Mouse (Mus musculus): ENCODE measurements at regions not wholly inside any gene's neighbourhood (a gene's known extent, or its start where the extent isn't known, plus 50 kb on each side); places are given as distances from the start of the nearest gene placed in this dataset.

DNA sequence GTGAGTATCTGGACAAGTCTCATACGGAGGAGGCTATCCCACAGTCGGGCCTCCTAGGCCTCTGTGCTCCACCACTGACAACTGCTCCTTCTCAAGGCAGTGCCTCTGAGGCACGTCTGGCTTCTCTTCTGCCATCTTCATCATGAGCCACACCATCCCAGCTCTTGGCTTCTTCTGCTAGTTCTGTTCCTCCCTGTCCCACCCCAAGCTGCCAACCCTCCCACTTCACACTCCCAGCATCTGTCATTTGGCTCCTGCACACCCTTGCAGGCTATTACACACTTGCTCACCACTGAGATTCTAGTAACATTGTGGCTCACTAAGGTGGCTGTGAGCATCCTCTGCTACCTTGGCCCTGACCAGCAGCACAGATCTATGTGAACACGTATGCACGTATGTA, 221.1 kb upstream of the Slc16a7 start:
- WGBS, result 89% methylated on average over 5 of the region's 5 CpGs
- no peak for ATAC-seq (ENCODE audit: low FRiP score, low read depth)
- no peaks in the 10 kb centered on the region for H3K36me3 ChIP-seq

DNA sequence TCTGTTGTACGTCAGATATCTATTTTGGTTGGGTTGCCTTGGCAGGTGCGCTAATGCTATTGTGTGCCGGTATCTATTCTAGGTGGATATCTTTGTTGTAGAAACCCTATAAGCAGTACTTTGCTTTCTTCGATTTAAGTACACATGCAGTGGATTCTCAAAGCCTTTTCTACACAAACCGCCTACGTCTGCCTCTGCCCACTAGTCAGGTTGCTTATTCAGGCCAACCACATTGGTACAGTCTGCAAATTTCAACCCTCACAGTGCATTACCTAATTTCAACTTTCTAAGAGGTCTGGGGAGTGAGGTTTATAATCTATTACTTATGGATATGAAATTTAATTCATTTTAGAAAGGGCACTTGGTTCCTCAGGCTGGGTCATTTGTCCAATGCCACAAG, 223.5 kb upstream of the Slc16a7 start:
- Histone ChIP-seq H3K4me2 (replicated peaks) (no peak overlapping the region), H3K27me3 (no peaks in the 10 kb centered on the region), H3K4me1 (peaks cover 3% of the 10 kb centered on the region; the same call in 1 of the 2 replicates), H3K36me3 (no peaks in the 10 kb centered on the region), H3K4me3 (no peak overlapping the region), H3K9me3 (no peaks in the 10 kb centered on the region), H3K9ac (replicated peaks) (no peak overlapping the region), H3K27ac (replicated peaks) (no peak overlapping the region)
- 93% methylated on average over 6 of the region's 6 CpGs for WGBS
- ATAC-seq (ENCODE audit: low FRiP score, low read depth), result no peak

More for the DNA sequence above, 221.1 kb upstream of the Slc16a7 start:
- Histone ChIP-seq H3K9ac (replicated peaks) (no peak overlapping the region), H3K4me3 (no peak overlapping the region), H3K27me3 (no peaks in the 10 kb centered on the region), H3K27ac (replicated peaks) (no peak overlapping the region), H3K4me2 (replicated peaks) (no peak overlapping the region), H3K9me3 (no peaks in the 10 kb centered on the region), H3K4me1 (peaks cover 8% of the 10 kb centered on the region; the same call in 1 of the 2 replicates)

DNA sequence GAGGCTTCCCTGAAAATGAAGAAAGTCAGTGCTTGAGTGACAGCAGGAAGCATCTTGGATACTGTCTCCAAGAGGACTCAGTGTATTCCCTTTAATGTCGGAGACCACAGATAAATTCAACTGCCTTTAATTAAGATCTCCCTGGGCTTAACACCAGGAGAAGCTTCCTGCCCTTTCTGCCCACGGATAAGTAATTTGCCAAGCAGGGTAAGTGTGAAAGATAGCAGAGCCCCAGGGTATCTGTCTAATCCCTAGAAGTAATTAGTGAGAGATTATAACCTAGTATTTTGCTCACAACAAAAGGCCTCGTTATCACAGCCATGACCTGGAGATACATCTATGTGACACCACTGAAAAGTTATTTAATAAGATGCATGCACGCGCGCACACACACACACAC, 232.1 kb upstream of the Slc16a7 start:
- Histone ChIP-seq H3K4me1 (peaks cover 9% of the 10 kb centered on the region; the same call in 1 of the 2 replicates), H3K4me2 (replicated peaks) (no peak overlapping the region), H3K9ac (replicated peaks) (no peak overlapping the region), H3K9me3 (no peaks in the 10 kb centered on the region), H3K36me3 (no peaks in the 10 kb centered on the region), H3K27me3 (no peaks in the 10 kb centered on the region), H3K27ac (replicated peaks) (no peak overlapping the region), H3K4me3 (no peak overlapping the region)
- 0 out of 2 replicates have a peak, but pooled peaks have one; percentile 9 for ATAC-seq (ENCODE audit: low FRiP score, low read depth)
- WGBS, result 44% methylated on average over 6 of the region's 6 CpGs

DNA sequence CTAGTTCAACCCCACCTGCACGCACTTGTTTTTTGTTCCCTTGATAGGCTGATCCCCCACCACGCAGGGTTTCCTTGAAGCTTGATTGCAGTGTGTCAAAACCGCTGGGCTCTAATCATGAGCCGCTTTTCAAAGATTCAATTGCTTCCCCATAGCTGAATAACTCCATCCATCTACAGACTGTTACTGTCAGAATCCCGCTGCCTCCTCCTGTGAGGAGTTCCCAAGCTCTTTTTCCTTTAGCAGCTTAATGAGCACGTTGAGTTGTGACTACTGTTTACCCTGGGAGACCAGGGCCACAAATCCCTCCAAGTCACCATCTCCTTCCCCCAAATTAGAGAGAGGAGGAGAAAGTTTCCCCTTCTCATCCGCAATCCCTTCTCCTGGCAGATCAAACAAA, 234.6 kb upstream of the Slc16a7 start:
- Histone ChIP-seq H3K4me2 (replicated peaks) (no peak overlapping the region), H3K9ac (replicated peaks) (no peak overlapping the region), H3K36me3 (no peaks in the 10 kb centered on the region), H3K4me3 (no peak overlapping the region), H3K27me3 (no peaks in the 10 kb centered on the region), H3K9me3 (no peaks in the 10 kb centered on the region), H3K4me1 (peaks cover 9% of the 10 kb centered on the region; the same call in 1 of the 2 replicates), H3K27ac (replicated peaks) (no peak overlapping the region)
- ATAC-seq (ENCODE audit: low FRiP score, low read depth), result no peak
- WGBS, result 16% methylated on average over 7 of the region's 7 CpGs

DNA sequence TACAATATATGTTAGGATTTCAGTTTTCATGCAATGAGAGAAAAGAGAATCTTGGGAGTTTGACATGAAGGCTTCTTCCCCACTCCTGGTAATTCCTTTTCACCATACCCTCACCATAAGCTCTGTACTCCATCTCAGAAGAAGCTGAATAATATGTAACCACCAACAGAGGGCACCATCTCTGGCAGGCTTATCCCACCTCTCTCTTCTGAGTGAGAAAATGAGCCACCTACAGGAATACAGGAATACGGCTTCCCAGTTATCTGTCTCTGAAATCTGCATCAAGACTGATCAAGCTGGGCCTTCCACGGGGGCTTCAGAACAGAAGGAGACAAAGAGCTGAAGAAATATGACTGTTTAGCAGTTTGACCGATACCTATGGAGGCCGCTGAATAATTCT, 278.6 kb upstream of the Slc16a7 start:
- ATAC-seq (ENCODE audit: low FRiP score, low read depth), result no peak

DNA sequence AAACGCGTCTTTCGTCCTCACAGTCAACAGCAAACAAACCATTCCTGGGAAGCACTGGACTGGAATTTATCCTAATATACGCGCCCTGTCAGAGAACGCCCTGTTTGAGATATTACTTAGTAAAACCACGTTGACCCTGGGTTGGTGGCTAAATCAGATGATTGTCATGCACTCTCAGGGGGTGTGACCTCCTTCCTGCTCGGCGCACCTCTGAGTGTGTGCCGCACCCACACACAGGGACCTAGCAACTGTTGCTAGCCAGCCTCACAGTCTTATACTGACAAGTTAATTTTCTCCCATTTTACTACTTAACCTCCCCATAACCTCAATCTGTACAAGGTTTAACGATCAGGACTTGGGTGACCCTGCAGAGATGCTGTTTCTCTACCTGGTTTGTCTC, 284.4 kb upstream of the Slc16a7 start:
- no peak for ATAC-seq (ENCODE audit: low FRiP score, low read depth)
- H3K27ac ChIP-seq (replicated peaks), result no peak overlapping the region
- no peak overlapping the region for H3K9ac ChIP-seq (replicated peaks)
- no peak overlapping the region for H3K4me2 ChIP-seq (replicated peaks)
- no peaks in the 10 kb centered on the region for H3K27me3 ChIP-seq
- no peaks in the 10 kb centered on the region for H3K36me3 ChIP-seq
- WGBS, result 65% methylated on average over 11 of the region's 11 CpGs
- H3K9me3 ChIP-seq, result no peaks in the 10 kb centered on the region
- H3K4me1 ChIP-seq, result no peaks in the 10 kb centered on the region
- H3K4me3 ChIP-seq, result no peak overlapping the region

More for the DNA sequence above, 278.6 kb upstream of the Slc16a7 start:
- no peak overlapping the region for H3K27ac ChIP-seq (replicated peaks)
- H3K4me2 ChIP-seq (replicated peaks), result no peak overlapping the region
- WGBS, result 95% methylated on average over 4 of the region's 4 CpGs
- no peak overlapping the region for H3K4me3 ChIP-seq
- H3K36me3 ChIP-seq, result no peaks in the 10 kb centered on the region
- no peaks in the 10 kb centered on the region for H3K27me3 ChIP-seq
- H3K9me3 ChIP-seq, result no peaks in the 10 kb centered on the region
- H3K9ac ChIP-seq (replicated peaks), result no peak overlapping the region
- no peaks in the 10 kb centered on the region for H3K4me1 ChIP-seq

DNA sequence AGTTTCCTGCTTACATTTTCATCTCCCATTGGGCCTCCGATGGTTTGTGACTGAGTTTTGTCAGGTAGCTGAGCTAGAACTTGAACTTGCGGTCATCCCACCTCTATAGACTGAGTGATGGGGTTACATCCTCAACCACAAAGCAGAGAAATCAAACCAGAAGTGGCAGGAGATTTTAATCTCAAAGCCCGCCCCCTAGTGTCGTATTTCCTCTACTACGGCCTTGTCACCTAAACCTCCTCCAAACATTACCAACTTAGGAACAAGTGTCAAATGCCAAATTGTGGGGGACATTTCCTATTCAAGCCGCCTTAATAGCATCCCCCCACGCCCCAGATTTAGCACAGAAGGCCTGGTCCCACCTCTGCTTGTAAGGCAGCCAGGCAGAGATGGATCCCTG, 286.3 kb upstream of the Lrig3 start:
- WGBS, result 83% methylated on average over 7 of the region's 7 CpGs
- H3K4me1 ChIP-seq, result no peaks in the 10 kb centered on the region
- no peaks in the 10 kb centered on the region for H3K36me3 ChIP-seq
- H3K27me3 ChIP-seq, result no peaks in the 10 kb centered on the region
- H3K4me2 ChIP-seq (replicated peaks), result no peak overlapping the region
- no peak for ATAC-seq (ENCODE audit: low FRiP score, low read depth)
- no peak overlapping the region for H3K4me3 ChIP-seq
- H3K9ac ChIP-seq (replicated peaks), result no peak overlapping the region
- H3K27ac ChIP-seq (replicated peaks), result no peak overlapping the region
- no peaks in the 10 kb centered on the region for H3K9me3 ChIP-seq

DNA sequence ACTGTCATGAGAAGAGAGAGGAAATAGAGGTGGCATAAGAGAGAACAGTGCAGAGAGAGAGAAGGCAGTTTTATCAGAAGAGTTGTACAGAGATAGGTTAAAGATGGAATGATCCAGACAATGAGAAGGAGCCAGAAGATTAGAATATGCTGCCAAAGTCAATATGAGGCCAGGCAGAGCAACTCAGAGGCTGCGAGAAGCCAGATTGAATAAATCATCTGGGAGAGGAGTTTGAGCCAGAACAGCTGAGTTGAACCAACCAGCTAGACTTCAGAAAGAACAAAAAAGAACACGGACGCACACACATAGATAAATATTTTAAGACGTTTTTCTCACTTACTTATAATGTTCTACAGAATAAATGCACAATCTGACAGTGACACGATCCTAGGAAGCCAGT, 280.8 kb upstream of the Lrig3 start:
- H3K27me3 ChIP-seq, result no peaks in the 10 kb centered on the region
- WGBS, result 92% methylated on average over 5 of the region's 5 CpGs
- H3K4me2 ChIP-seq (replicated peaks), result no peak overlapping the region
- H3K27ac ChIP-seq (replicated peaks), result no peak overlapping the region
- no peaks in the 10 kb centered on the region for H3K36me3 ChIP-seq
- no peaks in the 10 kb centered on the region for H3K4me1 ChIP-seq
- H3K4me3 ChIP-seq, result no peak overlapping the region
- ATAC-seq (ENCODE audit: low FRiP score, low read depth), result no peak
- no peaks in the 10 kb centered on the region for H3K9me3 ChIP-seq
- H3K9ac ChIP-seq (replicated peaks), result no peak overlapping the region

DNA sequence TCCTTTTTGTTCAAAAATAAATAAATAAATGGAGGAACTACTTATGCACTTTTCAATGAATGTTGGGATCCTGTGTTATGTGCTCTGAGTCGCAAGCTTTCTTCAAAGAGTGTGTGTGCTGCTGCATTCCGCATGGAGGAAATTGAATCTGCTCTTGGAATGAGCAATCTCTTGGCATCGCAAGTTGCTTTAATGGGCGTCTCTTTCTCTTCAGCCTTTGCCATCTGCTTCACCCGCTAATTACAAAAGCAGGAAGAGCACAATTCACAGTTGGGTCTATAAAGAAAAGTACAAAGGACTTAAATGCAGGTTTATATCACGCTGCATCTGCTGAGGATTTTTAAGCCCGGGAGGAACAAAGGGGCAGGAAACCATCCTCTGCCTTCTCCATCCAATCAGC, 272.5 kb upstream of the Lrig3 start:
- H3K4me2 ChIP-seq (replicated peaks), result no peak overlapping the region
- H3K36me3 ChIP-seq, result no peaks in the 10 kb centered on the region
- no peaks in the 10 kb centered on the region for H3K4me1 ChIP-seq
- ATAC-seq (ENCODE audit: low FRiP score, low read depth), result no peak
- no peak overlapping the region for H3K4me3 ChIP-seq
- no peaks in the 10 kb centered on the region for H3K27me3 ChIP-seq
- no peaks in the 10 kb centered on the region for H3K9me3 ChIP-seq
- H3K9ac ChIP-seq (replicated peaks), result no peak overlapping the region
- 60% methylated on average over 7 of the region's 7 CpGs for WGBS
- H3K27ac ChIP-seq (replicated peaks), result no peak overlapping the region

DNA sequence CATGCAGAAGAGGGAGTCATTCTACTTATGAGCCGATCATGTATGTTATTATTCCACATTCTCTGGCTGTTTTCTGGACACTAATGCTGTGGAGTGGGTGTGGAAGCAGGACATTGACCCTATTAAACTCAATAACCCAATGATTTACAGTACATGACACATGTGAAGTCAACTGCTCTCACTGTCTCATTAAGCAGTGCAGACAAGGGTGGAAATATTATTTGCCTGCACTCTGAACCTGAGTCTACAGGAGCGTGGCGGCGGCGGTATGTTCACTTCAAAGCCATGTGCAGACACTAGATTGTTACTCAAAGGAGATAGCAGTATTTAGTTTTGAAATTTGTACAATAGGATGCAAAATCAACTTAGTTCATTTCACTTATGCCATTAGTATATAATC, 269.8 kb upstream of the Lrig3 start:
- H3K36me3 ChIP-seq, result no peaks in the 10 kb centered on the region
- no peak overlapping the region for H3K27ac ChIP-seq (replicated peaks)
- no peak for ATAC-seq (ENCODE audit: low FRiP score, low read depth)
- H3K9me3 ChIP-seq, result no peaks in the 10 kb centered on the region
- H3K4me3 ChIP-seq, result no peak overlapping the region
- no peak overlapping the region for H3K9ac ChIP-seq (replicated peaks)
- H3K27me3 ChIP-seq, result no peaks in the 10 kb centered on the region
- no peaks in the 10 kb centered on the region for H3K4me1 ChIP-seq
- no peak overlapping the region for H3K4me2 ChIP-seq (replicated peaks)
- WGBS, result 97% methylated on average over 5 of the region's 5 CpGs

DNA sequence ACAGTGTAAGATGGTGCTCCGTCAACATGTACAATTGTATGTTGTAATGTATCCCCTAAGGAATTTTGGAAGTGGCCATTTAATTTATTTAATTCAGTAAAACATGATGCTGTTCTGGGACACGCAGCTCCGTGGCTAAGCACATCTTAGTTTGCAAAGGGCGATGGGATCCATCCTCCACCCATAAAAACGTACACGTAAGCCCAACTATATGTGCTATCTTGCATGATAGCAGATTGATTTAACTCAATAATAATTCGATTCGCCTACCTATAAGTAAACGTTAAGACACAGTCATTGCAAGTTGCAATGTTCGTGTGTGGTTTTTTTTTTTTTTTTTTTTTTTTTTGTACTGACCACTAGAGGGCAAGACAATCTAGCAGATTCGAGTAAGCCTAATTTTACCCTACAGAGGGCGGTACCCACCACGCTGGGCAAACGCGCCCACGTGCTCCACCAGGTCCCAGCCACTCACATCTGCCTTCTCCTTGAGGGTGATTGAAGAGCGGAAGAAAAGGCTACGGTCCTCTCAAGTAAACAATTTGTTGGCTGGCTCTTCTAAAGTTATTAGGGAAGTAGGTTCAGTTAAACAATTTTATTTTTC, 240.8 kb upstream of the Lrig3 start:
- WGBS, result 37% methylated on average over 18 of the region's 18 CpGs
- Histone ChIP-seq H3K27me3 (no peaks in the 10 kb centered on the region), H3K4me3 (no peak overlapping the region), H3K9me3 (no peaks in the 10 kb centered on the region), H3K27ac (replicated peaks) (no peak overlapping the region), H3K4me2 (replicated peaks) (no peak overlapping the region), H3K36me3 (no peaks in the 10 kb centered on the region), H3K9ac (replicated peaks) (no peak overlapping the region), H3K4me1 (no peaks in the 10 kb centered on the region)
- ATAC-seq (ENCODE audit: low FRiP score, low read depth), result peak; percentile 87

DNA sequence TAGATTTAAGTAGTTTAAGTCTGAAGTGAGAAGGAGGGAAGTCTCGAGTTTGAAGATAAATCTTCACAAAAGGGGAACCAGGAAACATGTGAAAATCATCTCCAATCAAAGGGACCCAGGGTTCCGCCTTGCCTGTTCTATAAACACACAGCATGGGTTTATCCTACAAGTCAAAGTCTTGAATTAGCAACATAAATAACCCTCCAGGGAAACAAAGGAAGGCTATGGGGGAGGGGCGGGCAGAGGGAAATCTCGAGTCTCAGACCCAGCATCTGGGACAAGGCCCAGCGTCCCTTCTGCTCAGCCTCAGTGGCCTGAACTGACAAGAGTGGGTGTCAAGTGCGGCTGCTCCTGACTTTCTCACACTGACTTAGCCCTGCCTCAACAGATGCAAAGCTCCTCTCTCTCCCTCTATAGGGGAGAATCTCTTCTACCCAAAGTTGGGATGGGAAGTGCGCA, 240.3 kb upstream of the Lrig3 start:
- H3K9me3 ChIP-seq, result no peaks in the 10 kb centered on the region
- WGBS, result 25% methylated on average over 7 of the region's 7 CpGs
- H3K27me3 ChIP-seq, result no peaks in the 10 kb centered on the region
- H3K36me3 ChIP-seq, result no peaks in the 10 kb centered on the region
- no peaks in the 10 kb centered on the region for H3K4me1 ChIP-seq
- no peak overlapping the region for H3K4me3 ChIP-seq
- no peak overlapping the region for H3K27ac ChIP-seq (replicated peaks)
- no peak overlapping the region for H3K9ac ChIP-seq (replicated peaks)
- no peak overlapping the region for H3K4me2 ChIP-seq (replicated peaks)
- peak; percentile 67 for ATAC-seq (ENCODE audit: low FRiP score, low read depth)

DNA sequence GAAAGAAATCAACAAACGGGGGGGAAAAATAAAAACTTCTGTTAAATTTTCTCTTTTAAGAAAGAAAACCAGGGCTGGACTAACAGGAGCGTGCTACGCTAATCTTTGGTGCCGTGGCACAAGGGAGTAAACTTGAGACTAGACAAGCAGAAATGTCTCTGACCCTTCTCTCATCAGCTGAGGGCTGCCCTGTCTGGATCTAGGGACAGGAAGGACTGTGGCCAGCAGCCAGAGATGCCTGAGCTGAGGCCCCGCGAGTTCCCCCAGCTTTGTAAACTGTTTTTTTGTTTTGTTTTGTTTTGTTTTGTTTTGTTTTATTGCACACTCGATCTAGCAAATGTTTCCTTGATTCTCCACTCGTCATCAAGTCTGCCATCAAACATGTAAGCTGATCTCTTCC, 239.4 kb upstream of the Lrig3 start:
- 71% methylated on average over 8 of the region's 8 CpGs for whole genome bisulfite sequencing
- no peaks in the 10 kb centered on the region for H3K27me3 ChIP-seq
- no peak overlapping the region for H3K4me3 ChIP-seq
- no peaks in the 10 kb centered on the region for H3K36me3 ChIP-seq
- no peak for ATAC-seq (ENCODE audit: low FRiP score, low read depth)
- no peak overlapping the region for H3K9ac ChIP-seq (replicated peaks)
- H3K27ac ChIP-seq (replicated peaks), result no peak overlapping the region
- H3K4me2 ChIP-seq (replicated peaks), result no peak overlapping the region
- no peaks in the 10 kb centered on the region for H3K9me3 ChIP-seq
- no peaks in the 10 kb centered on the region for H3K4me1 ChIP-seq
